Mouse (Mus musculus) midbrain, embryonic 13.5 days (tissue): ENCODE data around the gene Pald1. TPM values are rescaled to one million over a fixed set of nuclear protein-coding genes. Genes with fewer than 3 reads are reported as not detected.

Experiments used
- ATAC-seq: fragments of 200-750 bp; cut with Nextera tagmentation; 2 replicates; pipeline ENCODE4 v1.8.0; 2017; ENCODE audit warnings: mild to moderate bottlenecking, moderate TSS enrichment, moderate library complexity
- H3K27ac ChIP-seq: fragments of 300-500 bp; sonication (generic); 2 replicates; pipeline ENCODE4 v1.5.1; 2015; ENCODE audit warnings: inconsistent platforms, mild to moderate bottlenecking, moderate library complexity
- H3K27me3 ChIP-seq: fragments of 300-500 bp; sonication (generic); 2 replicates; pipeline ENCODE4 v1.6.1; 2015; ENCODE audit warnings: mild to moderate bottlenecking, inconsistent platforms
- H3K36me3 ChIP-seq: fragments of 300-500 bp; sonication (generic); 2 replicates; pipeline ENCODE4 v1.6.1; 2015; ENCODE audit warnings: mild to moderate bottlenecking, inconsistent platforms
- H3K4me1 ChIP-seq: fragments of 300-500 bp; sonication (generic); replicated peaks from 2 replicates; pipeline ENCODE4 v1.6.1; 2015; ENCODE audit warnings: inconsistent platforms
- H3K4me2 ChIP-seq: fragments of 300-500 bp; sonication (generic); replicated peaks from 2 replicates; pipeline ENCODE4 v1.6.1; 2015; ENCODE audit warnings: moderate library complexity, mild to moderate bottlenecking, inconsistent platforms
- H3K4me3 ChIP-seq: fragments of 300-500 bp; sonication (generic); replicated peaks from 2 replicates; pipeline ENCODE4 v1.5.1; 2015; ENCODE audit warnings: mild to moderate bottlenecking, inconsistent platforms
- H3K9ac ChIP-seq: fragments of 300-500 bp; sonication (generic); replicated peaks from 2 replicates; pipeline ENCODE4 v1.6.1; 2015; ENCODE audit warnings: mild to moderate bottlenecking, inconsistent platforms
- H3K9me3 ChIP-seq: fragments of 300-500 bp; sonication (generic); 2 replicates; pipeline ENCODE4 v1.6.1; 2016; ENCODE audit warnings: mild to moderate bottlenecking, inconsistent platforms
- WGBS: fragments of 180-500 bp; shearing (Covaris S2); methylation state at CpG from one replicate; pipeline ENCODE4 v1.1.7; 2015; 5-methylcytosine and 5-hydroxymethylcytosine counted together
- polyA plus RNA-seq: library from polyadenylated mRNA; unstranded; fragments of >200 nt; fragmentation: Nextera tagmentation; extraction: Ambion mirVana; gene quantifications from 2 replicates; pipeline ENCODE4 v1.2.1, GENCODE M21; 2015

The Pald1 gene
- polyA plus RNA-seq, 1 experiment from 2014 or later: 21.1 TPM

- no peak overlapping the region for H3K4me3 ChIP-seq
- H3K9ac ChIP-seq: no peak overlapping the region
- H3K27me3 ChIP-seq: no peaks in the 10 kb centered on the region
- H3K4me1 ChIP-seq: peaks cover 12% of the 10 kb centered on the region
- no peaks in the 10 kb centered on the region for H3K9me3 ChIP-seq
- no peak overlapping the region for H3K27ac ChIP-seq
- H3K4me2 ChIP-seq: no peak overlapping the region
- no peak for ATAC-seq
- 93% methylated on average over 13 of the region's 13 CpGs for WGBS
- H3K36me3 ChIP-seq: no peaks in the 10 kb centered on the region; the same call in 1 of the 2 replicates
Observed at GRCm38 (mm10) chr10:61342750-61343149, 40.6 kb downstream of the Pald1 start.

- Histone ChIP-seq H3K4me2 (no peak overlapping the region), H3K9me3 (no peaks in the 10 kb centered on the region), H3K9ac (no peak overlapping the region), H3K27ac (no peak overlapping the region), H3K4me3 (no peak overlapping the region), H3K36me3 (no peaks in the 10 kb centered on the region), H3K4me1 (peaks cover 12% of the 10 kb centered on the region), H3K27me3 (no peaks in the 10 kb centered on the region)
- WGBS: 69% methylated on average over 6 of the region's 6 CpGs
- peak; percentile 41 for ATAC-seq
Observed at GRCm38 (mm10) chr10:61341557-61341956, 41.8 kb downstream of the Pald1 start.

DNA sequence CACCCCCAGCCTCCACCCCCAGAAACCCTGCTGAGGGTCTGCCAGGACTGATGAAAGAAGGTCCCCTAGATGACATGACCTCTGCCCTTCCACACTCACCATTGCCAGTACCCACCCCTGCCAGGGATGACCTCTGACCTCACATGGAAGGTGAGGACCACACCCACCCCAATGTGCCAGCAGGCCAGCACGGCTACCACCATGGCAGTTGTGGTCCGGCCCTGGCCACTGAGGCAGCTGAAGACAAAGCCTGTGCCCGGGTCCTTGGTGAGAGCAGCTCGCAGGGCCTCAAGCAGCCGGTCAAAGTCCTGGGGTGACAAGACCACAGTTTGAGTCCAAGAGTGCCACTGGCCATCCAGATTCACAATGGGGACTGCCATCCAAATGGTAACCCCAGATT is 42.3 kb downstream of the Pald1 start:
- Histone ChIP-seq H3K9me3 (no peaks in the 10 kb centered on the region), H3K4me1 (peaks cover 8% of the 10 kb centered on the region), H3K4me2 (no peak overlapping the region), H3K9ac (no peak overlapping the region), H3K36me3 (no peaks in the 10 kb centered on the region), H3K27ac (no peak overlapping the region), H3K27me3 (no peaks in the 10 kb centered on the region), H3K4me3 (no peak overlapping the region)
- no peak for ATAC-seq
- WGBS: 93% methylated on average over 5 of the region's 5 CpGs

DNA sequence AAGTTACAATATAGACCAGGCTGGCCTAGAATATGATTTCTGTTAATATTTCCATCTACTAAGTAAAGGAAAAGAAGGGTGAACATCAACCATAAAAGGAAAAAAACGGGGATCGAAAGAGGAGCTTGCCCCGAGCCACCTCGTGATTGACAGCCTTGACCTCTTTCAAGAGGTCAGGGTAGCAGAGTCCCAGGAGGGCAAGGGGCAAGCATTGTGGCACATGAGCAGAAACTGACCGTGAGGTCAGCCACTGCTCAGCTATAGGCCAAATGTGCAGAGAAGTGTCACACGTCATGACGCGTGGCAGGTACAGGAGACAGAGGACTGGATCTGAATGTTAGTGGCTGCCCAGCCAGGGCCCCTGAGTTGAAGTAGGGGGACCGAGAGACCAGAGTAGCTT is 43.1 kb downstream of the Pald1 start:
- H3K36me3 ChIP-seq: no peaks in the 10 kb centered on the region
- H3K9ac ChIP-seq: no peak overlapping the region
- no peak overlapping the region for H3K4me2 ChIP-seq
- WGBS: 76% methylated on average over 9 of the region's 9 CpGs
- peaks cover 6% of the 10 kb centered on the region for H3K4me1 ChIP-seq
- H3K4me3 ChIP-seq: no peak overlapping the region
- no peaks in the 10 kb centered on the region for H3K9me3 ChIP-seq
- no peaks in the 10 kb centered on the region for H3K27me3 ChIP-seq
- ATAC-seq: no peak
- no peak overlapping the region for H3K27ac ChIP-seq

- WGBS: 92% methylated on average over 9 of the region's 9 CpGs
- no peaks in the 10 kb centered on the region for H3K27me3 ChIP-seq
- no peak overlapping the region for H3K4me3 ChIP-seq
- H3K36me3 ChIP-seq: no peaks in the 10 kb centered on the region
- H3K4me2 ChIP-seq: no peak overlapping the region
- no peak for ATAC-seq
- H3K9ac ChIP-seq: no peak overlapping the region
- no peaks in the 10 kb centered on the region for H3K9me3 ChIP-seq
- no peaks in the 10 kb centered on the region for H3K4me1 ChIP-seq
- no peak overlapping the region for H3K27ac ChIP-seq
Observed at GRCm38 (mm10) chr10:61339216-61339615, 44.1 kb downstream of the Pald1 start.

- Histone ChIP-seq H3K9me3 (no peaks in the 10 kb centered on the region), H3K27ac (no peak overlapping the region), H3K9ac (no peak overlapping the region), H3K4me1 (no peaks in the 10 kb centered on the region), H3K27me3 (no peaks in the 10 kb centered on the region), H3K4me3 (no peak overlapping the region), H3K36me3 (no peaks in the 10 kb centered on the region), H3K4me2 (no peak overlapping the region)
- WGBS: 94% methylated on average over 11 of the region's 11 CpGs
- no peak for ATAC-seq
Observed at GRCm38 (mm10) chr10:61337665-61338064, 45.7 kb downstream of the Pald1 start.

DNA sequence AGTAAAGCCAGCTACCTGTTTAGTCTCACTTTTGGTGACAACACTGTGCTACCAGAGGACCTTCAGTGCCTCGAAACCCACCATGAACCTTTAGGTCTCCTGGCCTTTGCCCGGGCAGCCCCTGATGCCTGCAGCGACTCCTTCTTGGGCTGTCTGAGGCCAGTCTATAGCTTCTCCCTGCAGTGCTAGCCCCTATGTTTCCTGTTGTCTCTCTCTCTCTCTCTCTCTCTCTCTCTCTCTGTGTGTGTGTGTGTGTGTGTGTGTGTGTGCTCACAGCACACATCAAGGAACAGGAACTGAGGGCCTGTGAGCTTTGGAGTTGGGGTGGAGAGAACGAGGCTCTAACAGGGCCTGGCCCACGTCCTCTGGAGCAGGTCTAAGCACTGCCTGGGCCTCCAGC is 46.7 kb downstream of the Pald1 start:
- H3K36me3 ChIP-seq: no peaks in the 10 kb centered on the region
- ATAC-seq: no peak

DNA sequence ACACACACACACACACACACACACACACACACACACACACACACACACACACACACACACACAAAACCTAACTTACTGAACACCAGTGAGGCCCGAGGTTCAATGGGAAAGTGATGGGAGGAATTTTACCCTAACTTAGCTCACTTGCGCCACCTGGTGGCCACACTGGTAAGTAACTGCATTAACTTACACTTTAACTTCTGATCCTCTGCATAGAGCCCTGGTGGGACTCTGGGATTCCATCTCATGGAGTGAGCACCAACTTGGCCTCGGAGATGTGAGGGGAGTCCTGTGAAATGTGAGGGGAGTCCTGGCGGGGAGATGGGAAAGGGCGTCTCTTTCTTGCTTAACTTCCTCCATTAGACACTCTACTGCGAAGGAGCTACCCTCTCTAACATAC is 47.2 kb downstream of the Pald1 start:
- peak; percentile 68 for ATAC-seq

More for the DNA sequence above, 46.7 kb downstream of the Pald1 start:
- no peaks in the 10 kb centered on the region for H3K4me1 ChIP-seq
- H3K9ac ChIP-seq: no peak overlapping the region
- WGBS: 73% methylated on average over 5 of the region's 5 CpGs
- H3K27ac ChIP-seq: no peak overlapping the region
- no peaks in the 10 kb centered on the region for H3K9me3 ChIP-seq
- H3K27me3 ChIP-seq: no peaks in the 10 kb centered on the region
- no peak overlapping the region for H3K4me2 ChIP-seq
- H3K4me3 ChIP-seq: no peak overlapping the region

GRCm38 (mm10) chr10:61334545-61334944 is 48.8 kb downstream of the Pald1 start:
- H3K4me1 ChIP-seq: 0 out of 2 replicates have a peak, but pooled peaks cover 3% of the 10 kb centered on the region
- no peaks in the 10 kb centered on the region for H3K27me3 ChIP-seq
- H3K4me3 ChIP-seq: no peak overlapping the region
- 73% methylated on average over 7 of the region's 7 CpGs for WGBS
- no peaks in the 10 kb centered on the region for H3K9me3 ChIP-seq
- no peak overlapping the region for H3K9ac ChIP-seq
- no peak overlapping the region for H3K27ac ChIP-seq
- no peak overlapping the region for H3K4me2 ChIP-seq
- ATAC-seq: no peak
- H3K36me3 ChIP-seq: no peaks in the 10 kb centered on the region

More for the DNA sequence above, 47.2 kb downstream of the Pald1 start:
- no peaks in the 10 kb centered on the region for H3K36me3 ChIP-seq
- no peak overlapping the region for H3K27ac ChIP-seq
- H3K4me3 ChIP-seq: no peak overlapping the region
- 24% methylated on average over 6 of the region's 6 CpGs for WGBS
- H3K4me1 ChIP-seq: no peaks in the 10 kb centered on the region
- H3K27me3 ChIP-seq: no peaks in the 10 kb centered on the region
- H3K4me2 ChIP-seq: no peak overlapping the region
- H3K9ac ChIP-seq: no peak overlapping the region
- H3K9me3 ChIP-seq: no peaks in the 10 kb centered on the region

DNA sequence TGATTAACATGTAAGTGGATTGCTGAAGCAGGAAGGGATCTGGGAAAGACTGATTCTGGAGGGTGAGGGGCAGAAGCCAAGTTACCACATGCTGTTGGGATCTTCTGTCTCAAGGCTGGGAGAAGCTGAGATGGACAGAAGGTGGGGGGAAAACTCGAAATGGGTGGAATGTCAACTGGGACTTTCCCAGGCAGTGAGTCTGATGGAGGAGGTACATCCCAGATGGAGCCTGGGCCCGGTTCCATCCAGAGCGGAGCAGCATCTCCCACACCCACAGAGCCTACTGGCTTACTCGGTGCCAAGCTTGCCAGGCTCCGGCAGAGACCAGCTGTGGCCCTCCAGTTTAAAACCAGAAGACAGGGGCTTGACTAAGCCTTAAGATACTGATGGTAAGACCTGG is 52.3 kb downstream of the Pald1 start:
- peaks cover 23% of the 10 kb centered on the region for H3K4me1 ChIP-seq
- no peak overlapping the region for H3K27ac ChIP-seq
- H3K9me3 ChIP-seq: no peaks in the 10 kb centered on the region
- 88% methylated on average over 5 of the region's 5 CpGs for WGBS
- ATAC-seq: no peak
- H3K4me2 ChIP-seq: no peak overlapping the region
- H3K4me3 ChIP-seq: no peak overlapping the region
- no peaks in the 10 kb centered on the region for H3K27me3 ChIP-seq
- H3K9ac ChIP-seq: no peak overlapping the region
- H3K36me3 ChIP-seq: no peaks in the 10 kb centered on the region

DNA sequence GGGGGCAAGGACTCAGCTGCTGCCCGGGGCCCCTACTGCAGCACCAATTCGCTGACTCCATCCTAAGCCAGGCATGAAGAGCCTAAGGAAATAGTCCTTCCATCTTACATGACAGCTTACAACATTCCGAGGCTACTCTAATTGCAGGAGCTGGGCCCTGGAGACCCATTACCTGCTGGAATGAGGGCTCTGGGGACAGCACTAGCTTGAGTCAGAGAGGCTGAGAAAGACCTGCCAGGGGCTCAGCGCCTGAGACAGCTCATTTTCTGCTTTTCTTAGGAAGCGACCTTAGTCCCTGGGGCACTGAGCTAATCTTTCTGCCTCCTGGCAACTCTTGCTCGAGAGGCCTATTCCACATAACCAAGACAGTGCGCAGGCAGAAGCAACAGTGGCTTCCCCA is 54.4 kb downstream of the Pald1 start:
- peaks cover 23% of the 10 kb centered on the region for H3K4me1 ChIP-seq
- H3K27me3 ChIP-seq: no peaks in the 10 kb centered on the region
- H3K4me2 ChIP-seq: no peak overlapping the region
- H3K9ac ChIP-seq: no peak overlapping the region
- H3K9me3 ChIP-seq: no peaks in the 10 kb centered on the region
- H3K36me3 ChIP-seq: no peaks in the 10 kb centered on the region
- H3K4me3 ChIP-seq: no peak overlapping the region
- 44% methylated on average over 7 of the region's 7 CpGs for WGBS
- no peak overlapping the region for H3K27ac ChIP-seq
- peak; percentile 51 for ATAC-seq

- H3K27ac ChIP-seq: no peak overlapping the region
- H3K4me1 ChIP-seq: peaks cover 23% of the 10 kb centered on the region
- H3K4me2 ChIP-seq: no peak overlapping the region
- H3K4me3 ChIP-seq: no peak overlapping the region
- H3K9me3 ChIP-seq: peaks cover 4% of the 10 kb centered on the region; the same call in 1 of the 2 replicates
- H3K9ac ChIP-seq: 0 out of 2 replicates have a peak overlapping the region, but pooled peaks have one; percentile 6
- WGBS: 79% methylated on average over 10 of the region's 10 CpGs
- H3K36me3 ChIP-seq: peaks cover 8% of the 10 kb centered on the region
- no peaks in the 10 kb centered on the region for H3K27me3 ChIP-seq
- no peak for ATAC-seq
Observed at GRCm38 (mm10) chr10:61327545-61327944, 55.8 kb downstream of the Pald1 start.

DNA sequence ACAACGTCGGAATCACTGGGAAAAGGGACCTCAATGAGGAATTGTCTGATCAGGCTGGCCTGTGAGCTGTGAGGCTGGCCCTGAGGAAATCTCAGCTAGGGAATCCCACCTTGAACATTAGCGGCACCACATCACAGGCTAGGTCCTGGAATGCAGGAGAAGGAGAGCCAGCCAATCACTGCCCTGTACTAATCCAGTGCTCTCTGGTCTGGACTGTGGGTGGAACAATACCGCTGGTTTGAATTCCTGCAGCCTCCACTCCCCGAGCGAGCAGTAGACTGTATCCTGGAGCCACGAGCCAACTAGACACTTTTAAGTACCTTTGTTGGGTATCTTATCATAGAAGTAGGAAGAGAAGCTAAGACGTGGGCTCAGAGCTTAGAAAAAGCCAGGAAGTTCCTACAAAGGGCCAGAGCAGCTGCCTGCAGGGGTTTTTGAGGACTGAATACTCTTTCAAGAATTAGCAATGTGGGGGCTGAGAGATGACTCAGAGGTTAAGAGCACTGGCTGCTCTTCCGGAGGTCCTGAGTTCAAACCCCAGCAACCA is 57.5 kb downstream of the Pald1 start:
- Histone ChIP-seq H3K27ac (no peak overlapping the region), H3K27me3 (no peaks in the 10 kb centered on the region), H3K4me2 (no peak overlapping the region), H3K9ac (no peak overlapping the region), H3K4me1 (peaks cover 22% of the 10 kb centered on the region), H3K9me3 (peaks cover 4% of the 10 kb centered on the region; the same call in 1 of the 2 replicates), H3K4me3 (no peak overlapping the region), H3K36me3 (peaks cover 8% of the 10 kb centered on the region)
- 35% methylated on average over 9 of the region's 9 CpGs for WGBS
- ATAC-seq: no peak
